Mouse (Mus musculus) MEL (cell line): ENCODE data around the gene Tgm4. TPM values are rescaled to one million over a fixed set of nuclear protein-coding genes. Genes with fewer than 3 reads are reported as not detected.

Experiments used
- DNase-seq: peaks from one replicate; pipeline ENCODE4 v3.0.0; 2011; ENCODE audit warnings: low read depth, low spot score
- H3K27ac ChIP-seq: 2 replicates; pipeline ENCODE4 v1.5.1; 2012; ENCODE audit warnings: low read depth, mild to moderate bottlenecking, control low read depth, low read length, moderate library complexity; ENCODE audit not compliant: control insufficient read depth
- H3K27me3 ChIP-seq, 2 experiments: fragments of 150-350 bp in 1 of 2; sonication (generic) in 1 of 2; 2 replicates each; pipeline ENCODE4 v1.6.1; 2012; ENCODE audit warnings: low read length in 2 of 2, mild to moderate bottlenecking in 2 of 2, improper control_type of control experiment in 1 of 2, moderate library complexity in 1 of 2; ENCODE audit not compliant: insufficient read depth in 2 of 2, control insufficient read depth in 1 of 2
- H3K36me3 ChIP-seq, 2 experiments: 2 replicates each; pipeline ENCODE4 v1.6.1; 2012 to 2014; ENCODE audit warnings: low read length in 2 of 2, improper control_type of control experiment in 1 of 2, inconsistent platforms in 1 of 2, mild to moderate bottlenecking in 1 of 2; ENCODE audit not compliant: insufficient read depth in 2 of 2, control insufficient read depth in 1 of 2
- H3K4me1 ChIP-seq, 2 experiments: fragments of 150-350 bp in 1 of 2; sonication (generic) in 1 of 2; 2 replicates each; pipeline ENCODE4 v1.6.1; 2012; ENCODE audit warnings: low read length in 2 of 2, improper control_type of control experiment in 1 of 2, mild to moderate bottlenecking in 1 of 2; ENCODE audit not compliant: insufficient read depth in 2 of 2, control insufficient read depth in 1 of 2
- H3K4me3 ChIP-seq, 2 experiments: fragments of 150-350 bp in 1 of 2; sonication (generic) in 1 of 2; 2 replicates each; pipeline ENCODE4 v1.5.1; 2012; ENCODE audit warnings: low read depth in 2 of 2, low read length in 2 of 2, mild to moderate bottlenecking in 2 of 2, moderate library complexity in 2 of 2, control low read depth in 1 of 2, improper control_type of control experiment in 1 of 2; ENCODE audit not compliant: control insufficient read depth in 1 of 2, insufficient read depth in 1 of 2
- H3K79me2 ChIP-seq: 2 replicates; pipeline ENCODE4 v1.6.1; 2012; ENCODE audit warnings: mild to moderate bottlenecking, low read length, moderate library complexity; ENCODE audit not compliant: control insufficient read depth, poor library complexity, insufficient read depth
- H3K9ac ChIP-seq: 2 replicates; pipeline ENCODE4 v1.6.1; 2012; ENCODE audit warnings: low read depth, mild to moderate bottlenecking, control low read depth, low read length, moderate library complexity; ENCODE audit not compliant: control insufficient read depth, poor library complexity, severe bottlenecking
- H3K9me3 ChIP-seq: fragments of 150-350 bp; sonication (generic); replicated peaks from 2 replicates; pipeline ENCODE4 v1.6.1; 2012; ENCODE audit warnings: mild to moderate bottlenecking, low read length, improper control_type of control experiment, moderate library complexity; ENCODE audit not compliant: insufficient read depth
- BHLHE40 ChIP-seq: IDR thresholded peaks from 2 replicates; pipeline ENCODE4 v1.6.1; 2012; ENCODE audit warnings: low read depth, mild to moderate bottlenecking, inconsistent platforms, low read length, improper control_type of control experiment, borderline replicate concordance
- CHD2 ChIP-seq: IDR thresholded peaks from 2 replicates; pipeline ENCODE4 v1.6.1; 2011; ENCODE audit warnings: low read length, improper control_type of control experiment
- CTCF ChIP-seq, 3 experiments: IDR thresholded peaks in 2 of 3; conservative IDR thresholded peaks in 1 of 3; 2 replicates each; pipeline ENCODE4 v1.5.1; 2011 to 2012; ENCODE audit warnings: low read length in 3 of 3, low read depth in 2 of 3, mild to moderate bottlenecking in 2 of 3, improper control_type of control experiment in 1 of 3, inconsistent platforms in 1 of 3, mixed read lengths in 1 of 3, moderate library complexity in 1 of 3; ENCODE audit not compliant: control insufficient read depth in 1 of 3, insufficient read depth in 1 of 3, poor library complexity in 1 of 3, severe bottlenecking in 1 of 3
- ELF1 ChIP-seq: IDR thresholded peaks from 2 replicates; pipeline ENCODE4 v1.6.1; 2014; ENCODE audit warnings: low read depth, mild to moderate bottlenecking, inconsistent platforms, low read length, improper control_type of control experiment, moderate library complexity
- EP300 ChIP-seq, 2 experiments: IDR thresholded peaks; 2 replicates each; pipeline ENCODE4 v1.6.1; 2011; ENCODE audit warnings: improper control_type of control experiment in 2 of 2, low read length in 2 of 2, low read depth in 1 of 2, mild to moderate bottlenecking in 1 of 2
- GABPA ChIP-seq: IDR thresholded peaks from 2 replicates; pipeline ENCODE4 v1.6.1; 2012; ENCODE audit warnings: low read depth, mild to moderate bottlenecking, inconsistent platforms, low read length, improper control_type of control experiment, moderate library complexity
- HCFC1 ChIP-seq: IDR thresholded peaks from 2 replicates; pipeline ENCODE4 v1.6.1; 2012; ENCODE audit warnings: low read depth, mild to moderate bottlenecking, inconsistent platforms, low read length, improper control_type of control experiment, moderate library complexity
- JUND ChIP-seq: IDR thresholded peaks from 2 replicates; pipeline ENCODE4 v1.6.1; 2011; ENCODE audit warnings: low read depth, mild to moderate bottlenecking, improper control_type of control experiment, low read length
- KAT2A ChIP-seq: conservative IDR thresholded peaks from 2 replicates; pipeline ENCODE4 v1.6.1; 2012; ENCODE audit warnings: low read depth, low read length, improper control_type of control experiment, inconsistent platforms
- MAFK ChIP-seq: IDR thresholded peaks from 2 replicates; pipeline ENCODE4 v1.6.1; 2011; ENCODE audit warnings: low read depth, mild to moderate bottlenecking, low read length, improper control_type of control experiment, borderline replicate concordance
- MAX ChIP-seq: IDR thresholded peaks from 2 replicates; pipeline ENCODE4 v1.6.1; 2011; ENCODE audit warnings: low read length, improper control_type of control experiment
- MAZ ChIP-seq: IDR thresholded peaks from 2 replicates; pipeline ENCODE4 v1.6.1; 2012; ENCODE audit warnings: low read depth, mild to moderate bottlenecking, inconsistent platforms, low read length, improper control_type of control experiment
- MEF2A ChIP-seq: IDR thresholded peaks from 2 replicates; pipeline ENCODE4 v1.6.1; 2014; ENCODE audit warnings: low read depth, mild to moderate bottlenecking, inconsistent platforms, low read length, improper control_type of control experiment; ENCODE audit not compliant: poor library complexity, insufficient replicate concordance, severe bottlenecking; ENCODE audit errors: extremely low read depth
- MXI1 ChIP-seq: IDR thresholded peaks from 2 replicates; pipeline ENCODE4 v1.6.1; 2011; ENCODE audit warnings: mild to moderate bottlenecking, low read depth, low read length, improper control_type of control experiment
- MYB ChIP-seq: IDR thresholded peaks from 2 replicates; pipeline ENCODE4 v1.6.1; 2011; ENCODE audit warnings: mild to moderate bottlenecking, low read depth, low read length, improper control_type of control experiment
- MYC ChIP-seq: IDR thresholded peaks from 2 replicates; pipeline ENCODE4 v1.6.1; 2011; ENCODE audit warnings: low read depth, mild to moderate bottlenecking, low read length, improper control_type of control experiment, moderate library complexity
- NELFE ChIP-seq: IDR thresholded peaks from 2 replicates; pipeline ENCODE4 v1.6.1; 2011; ENCODE audit warnings: low read depth, low read length, improper control_type of control experiment
- POLR2A ChIP-seq, 2 experiments: IDR thresholded peaks; 2 replicates each; pipeline ENCODE4 v1.6.1; 2011 to 2012; ENCODE audit warnings: low read length in 2 of 2, mild to moderate bottlenecking in 2 of 2, control low read depth in 1 of 2, improper control_type of control experiment in 1 of 2, low read depth in 1 of 2, moderate library complexity in 1 of 2; ENCODE audit not compliant: control insufficient read depth in 1 of 2, insufficient read depth in 1 of 2, poor library complexity in 1 of 2
- POLR2AphosphoS2 ChIP-seq: IDR thresholded peaks from 2 replicates; pipeline ENCODE4 v1.6.1; 2011; ENCODE audit warnings: low read length, improper control_type of control experiment
- POLR2AphosphoS5 ChIP-seq: IDR thresholded peaks from 2 replicates; pipeline ENCODE4 v1.6.1; 2012; ENCODE audit warnings: low read depth, borderline replicate concordance, mild to moderate bottlenecking, inconsistent platforms, low read length, moderate library complexity, mixed read lengths
- RAD21 ChIP-seq: IDR thresholded peaks from 2 replicates; pipeline ENCODE4 v1.6.1; 2011; ENCODE audit warnings: mild to moderate bottlenecking, low read depth, low read length, improper control_type of control experiment
- RCOR1 ChIP-seq: IDR thresholded peaks from 2 replicates; pipeline ENCODE4 v1.6.1; 2012; ENCODE audit warnings: low read depth, mild to moderate bottlenecking, inconsistent platforms, low read length, improper control_type of control experiment
- SIN3A ChIP-seq: IDR thresholded peaks from 2 replicates; pipeline ENCODE4 v1.6.1; 2012; ENCODE audit warnings: low read length, improper control_type of control experiment, inconsistent platforms
- SMC3 ChIP-seq: IDR thresholded peaks from 2 replicates; pipeline ENCODE4 v1.6.1; 2011; ENCODE audit warnings: low read depth, low read length, improper control_type of control experiment
- TAL1 ChIP-seq: IDR thresholded peaks from 2 replicates; pipeline ENCODE4 v1.6.1; 2012; ENCODE audit warnings: mild to moderate bottlenecking, inconsistent platforms, low read length, moderate library complexity, mixed read lengths
- TBP ChIP-seq: IDR thresholded peaks from 2 replicates; pipeline ENCODE4 v1.8.0; 2011; ENCODE audit warnings: low read depth, low read length, improper control_type of control experiment
- TCF12 ChIP-seq: IDR thresholded peaks from 2 replicates; pipeline ENCODE4 v1.6.1; 2014; ENCODE audit warnings: low read depth, mild to moderate bottlenecking, inconsistent platforms, low read length, improper control_type of control experiment, moderate library complexity
- USF2 ChIP-seq, 2 experiments: IDR thresholded peaks; 2 replicates each; pipeline ENCODE4 v1.6.1; 2011 to 2012; ENCODE audit warnings: improper control_type of control experiment in 2 of 2, low read length in 2 of 2, borderline replicate concordance in 1 of 2, inconsistent platforms in 1 of 2, low read depth in 1 of 2, mild to moderate bottlenecking in 1 of 2; ENCODE audit not compliant: insufficient read depth in 1 of 2
- ZC3H11A ChIP-seq: IDR thresholded peaks from 2 replicates; pipeline ENCODE4 v1.6.1; 2012; ENCODE audit warnings: low read depth, mild to moderate bottlenecking, inconsistent platforms, low read length, improper control_type of control experiment
- ZMIZ1 ChIP-seq: IDR thresholded peaks from 2 replicates; pipeline ENCODE4 v1.6.1; 2012; ENCODE audit warnings: low read depth, mild to moderate bottlenecking, inconsistent platforms, low read length, improper control_type of control experiment, moderate library complexity
- ZNF384 ChIP-seq: IDR thresholded peaks from 2 replicates; pipeline ENCODE4 v1.6.1; 2012; ENCODE audit warnings: low read depth, mild to moderate bottlenecking, inconsistent platforms, low read length, improper control_type of control experiment
- polyA plus RNA-seq, 2 experiments: library from polyadenylated mRNA; stranded (reverse) in 1 of 2; unstranded in 1 of 2; fragments of >175 nt in 1 of 2; fragments of >200 nt in 1 of 2; gene quantifications; 2 replicates each; pipeline versions ENCODE4 v1.2.1 to v1.2.4; 2012; ENCODE audit warnings: low replicate concordance in 2 of 2, low read depth in 1 of 2; ENCODE audit not compliant: insufficient read length in 2 of 2, insufficient read depth in 1 of 2, missing spikeins in 1 of 2
- total RNA-seq: library from RNA; depleted of rRNA; stranded (reverse); fragments of 300-350 nt; gene quantifications from 2 replicates; pipeline ENCODE4 v1.2.3, GENCODE M21; 2012

The Tgm4 gene
- total and polyA plus RNA-seq, 3 experiments: 0.42 to 0.96 TPM; not detected in 1

GRCm38 (mm10) chr9:123047665-123048064, 13.1 kb downstream of the Tgm4 start:
- TF ChIP-seq MXI1 (no peak), TBP (no peak), MAZ (no peak), HCFC1 (no peak), SIN3A (no peak), POLR2A (IDR thresholded peaks at IDR 0.05; ENCODE audit: control insufficient read depth in 1 of 2, insufficient read depth in 1 of 2, low read depth in 1 of 2, low read length in 2 of 2, poor library complexity in 1 of 2) (no peak), MAX (no peak), GABPA (no peak), TAL1 (no peak), KAT2A (no peak), CHD2 (no peak), MEF2A (no peak), RCOR1 (no peak), USF2 (IDR thresholded peaks at IDR 0.05; ENCODE audit: borderline replicate concordance in 1 of 2, insufficient read depth in 1 of 2, low read depth in 1 of 2, low read length in 2 of 2) (no peak), MYC (no peak), TCF12 (no peak), CTCF (IDR thresholded peaks at IDR 0.05 in 2 of 3, conservative IDR thresholded peaks at IDR 0.05 in 1 of 3; ENCODE audit: control insufficient read depth in 1 of 3, insufficient read depth in 1 of 3, low read depth in 2 of 3, low read length in 3 of 3, poor library complexity in 1 of 3, severe bottlenecking in 1 of 3) (no peak), ELF1 (no peak)
- 0 out of 4 replicates have a peak, but pooled peaks cover 0 to 2% of the 10 kb centered on the region in 2 experiments for H3K27me3 ChIP-seq
- H3K4me1 ChIP-seq: peaks cover 0 to 2% of the 10 kb centered on the region in 2 experiments; a peak in 2 of 4 replicates

GRCm38 (mm10) chr9:123058724-123059292, 24.3 kb downstream of the Tgm4 start:
- H3K36me3 ChIP-seq: peaks cover 0 to 11% of the 10 kb centered on the region in 2 experiments; a peak in 2 of 4 replicates
- peaks cover 0 to 13% of the 10 kb centered on the region in 2 experiments; a peak in 3 of 4 replicates for H3K4me1 ChIP-seq
- H3K4me3 ChIP-seq: no peak overlapping the region
- H3K9ac ChIP-seq: no peak overlapping the region
- H3K79me2 ChIP-seq: no peaks in the 10 kb centered on the region
- no peak overlapping the region for H3K27ac ChIP-seq
- no peaks in the 10 kb centered on the region for H3K9me3 ChIP-seq
- no peaks in the 10 kb centered on the region for H3K27me3 ChIP-seq
- peak; percentile 92 for DNase-seq
- TF ChIP-seq CHD2 (0 out of 2 replicates have a peak, but pooled peaks have one; percentile 45), HCFC1 (peak; percentile 45; the same call in 1 of the 2 replicates), NELFE (no peak), ZC3H11A (no peak), POLR2A (IDR thresholded peaks at IDR 0.05; ENCODE audit: control insufficient read depth in 1 of 2, insufficient read depth in 1 of 2, low read depth in 1 of 2, low read length in 2 of 2, poor library complexity in 1 of 2) (no peak), SMC3 (peak; percentile 37), ZNF384 (no peak), RCOR1 (peak; percentile 63; the same call in 1 of the 2 replicates), RAD21 (peak; percentile 15), JUND (peak; percentile 31; the same call in 1 of the 2 replicates), MYB (no peak), SIN3A (no peak), MXI1 (no peak), POLR2AphosphoS5 (no peak), EP300 (IDR thresholded peaks at IDR 0.05; ENCODE audit: low read depth in 1 of 2, low read length in 2 of 2) (peak; percentile 60 to 74), BHLHE40 (no peak), POLR2AphosphoS2 (no peak), USF2 (IDR thresholded peaks at IDR 0.05; ENCODE audit: borderline replicate concordance in 1 of 2, insufficient read depth in 1 of 2, low read depth in 1 of 2, low read length in 2 of 2) (no peak), MAFK (peak; percentile 86; the same call in 1 of the 2 replicates), ZMIZ1 (no peak), MAX (0 out of 2 replicates have a peak, but pooled peaks have one; percentile 36)

More at GRCm38 (mm10) chr9:123047665-123048064, 13.1 kb downstream of the Tgm4 start:
- peak; percentile 60 for DNase-seq
- Histone ChIP-seq H3K79me2 (no peaks in the 10 kb centered on the region), H3K4me3 (no peak overlapping the region), H3K36me3 (no peaks in the 10 kb centered on the region), H3K27ac (no peak overlapping the region), H3K9me3 (no peaks in the 10 kb centered on the region), H3K9ac (no peak overlapping the region)
